Mouse (Mus musculus) left cerebral cortex, adult 11 months (tissue): ENCODE results near the gene Tmem53.
"Not testable (repeated sequence)": the region's sequence is repeated elsewhere in the genome, so short reads cannot be mapped to it uniquely, and the experiment has no call there.

Experiments used
- DNase-seq: peaks from one replicate; pipeline ENCODE4 v3.0.0; 2022; ENCODE audit warnings: low spot score

Tmem53 gene

DNA sequence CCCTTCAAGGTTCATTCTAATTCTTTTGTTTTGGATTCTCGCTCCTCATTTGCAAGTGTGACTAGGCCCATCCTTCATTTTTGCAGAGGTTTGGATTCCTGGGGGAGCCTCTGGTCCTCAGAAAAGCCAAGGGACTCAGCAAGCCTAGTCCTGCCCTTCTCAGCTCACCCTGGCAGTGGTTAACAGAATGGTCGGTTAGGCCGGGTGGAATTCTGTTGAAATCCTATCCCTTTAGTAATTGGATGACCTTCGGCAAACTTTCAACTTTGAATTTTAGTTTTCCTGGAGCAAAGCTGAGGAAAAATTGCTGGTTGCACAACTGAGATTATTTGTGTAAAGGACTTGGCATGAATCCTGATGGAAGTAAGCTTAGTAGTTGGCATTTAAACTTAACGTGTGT lies 600 bp downstream of the Tmem53 start:
- no peak for DNase-seq

DNA sequence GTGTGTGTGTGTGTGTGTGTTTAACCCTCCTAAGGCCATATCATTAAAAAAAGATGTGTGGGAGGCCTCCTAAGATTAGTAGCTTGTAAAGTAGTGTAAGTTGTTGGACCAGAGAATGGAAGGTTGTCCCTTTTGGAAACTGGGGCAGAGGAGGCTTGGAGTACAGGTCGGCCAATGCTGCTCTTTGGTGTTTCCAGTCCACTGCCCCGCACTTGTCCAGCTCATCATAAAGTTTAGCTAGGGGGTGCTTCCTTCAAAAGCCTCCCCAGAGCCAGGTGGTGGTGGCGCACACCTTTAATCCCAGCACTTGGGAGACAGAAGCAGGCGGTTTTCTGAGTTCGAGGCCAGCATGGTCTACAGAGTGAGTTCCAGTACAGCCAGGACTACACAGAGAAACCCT lies 1.0 kb downstream of the Tmem53 start:
- no peak for DNase-seq

DNA sequence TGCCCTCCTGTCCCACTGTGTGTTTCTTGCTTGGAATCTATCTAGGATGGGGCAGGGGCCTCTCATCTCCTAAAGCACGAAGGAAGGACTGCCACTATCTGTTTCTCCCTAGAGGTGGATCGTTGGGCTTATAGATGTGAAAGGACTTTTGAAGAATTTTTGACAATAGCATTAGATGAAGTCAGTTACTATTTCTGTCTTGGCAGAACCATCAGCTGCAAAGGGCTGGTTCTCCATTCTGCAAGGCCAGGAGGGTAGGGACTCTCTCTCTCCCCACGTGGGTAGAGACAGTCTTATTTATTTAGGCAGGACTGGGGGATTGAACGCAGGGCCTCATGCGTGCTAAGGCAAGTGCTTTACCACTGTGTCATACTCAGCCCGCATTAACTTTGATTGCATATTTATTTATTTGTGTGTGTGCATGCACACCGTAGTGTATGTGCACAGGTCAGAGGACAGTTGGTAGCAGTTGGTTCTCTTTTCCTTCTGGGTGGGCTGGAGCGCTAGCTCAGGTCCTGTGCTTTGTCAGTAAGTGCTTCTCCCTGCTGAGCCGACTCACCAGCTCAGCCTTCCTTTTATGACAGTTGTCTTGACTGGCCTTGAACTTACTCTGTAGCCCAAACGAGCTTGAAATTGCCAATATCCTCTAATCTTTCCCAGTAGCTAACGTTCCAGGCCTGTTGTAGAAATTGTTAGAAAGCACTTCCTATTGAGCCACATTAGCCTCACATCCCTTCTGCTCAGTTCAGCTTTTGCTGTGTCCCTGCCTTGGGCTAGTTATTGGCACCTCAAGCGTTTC lies 1.7 kb downstream of the Tmem53 start:
- no peak for DNase-seq

DNA sequence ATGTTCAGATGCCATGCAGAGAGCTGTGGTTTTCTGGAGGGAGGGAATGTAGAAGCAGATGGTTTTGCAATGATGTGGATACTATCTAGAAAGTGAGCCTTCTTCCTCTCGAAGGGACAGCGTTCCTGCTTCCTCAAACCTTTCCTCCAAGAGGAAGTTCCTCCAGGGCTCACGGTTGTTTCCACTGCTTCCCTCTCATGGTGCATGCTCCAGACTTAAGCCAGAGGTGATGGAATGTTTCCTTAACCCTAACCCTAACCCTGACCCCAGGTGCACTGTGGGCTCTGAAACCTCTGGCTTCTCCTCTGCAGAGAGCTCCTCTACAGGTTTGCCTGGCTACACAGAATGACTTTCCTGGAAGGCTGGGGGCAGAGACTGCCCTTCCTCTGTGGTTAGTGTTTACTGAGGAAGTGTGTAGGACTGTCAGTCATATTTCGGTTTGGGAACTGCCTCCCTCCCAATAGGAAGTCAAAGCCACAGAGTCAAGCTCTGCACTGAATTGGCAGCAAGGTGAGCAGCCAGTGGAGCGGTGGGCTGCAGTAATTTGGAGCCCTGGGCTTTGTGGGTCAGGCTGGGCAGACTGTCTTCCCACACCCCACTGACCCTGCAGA lies 2.4 kb downstream of the Tmem53 start:
- DNase-seq = no peak

DNA sequence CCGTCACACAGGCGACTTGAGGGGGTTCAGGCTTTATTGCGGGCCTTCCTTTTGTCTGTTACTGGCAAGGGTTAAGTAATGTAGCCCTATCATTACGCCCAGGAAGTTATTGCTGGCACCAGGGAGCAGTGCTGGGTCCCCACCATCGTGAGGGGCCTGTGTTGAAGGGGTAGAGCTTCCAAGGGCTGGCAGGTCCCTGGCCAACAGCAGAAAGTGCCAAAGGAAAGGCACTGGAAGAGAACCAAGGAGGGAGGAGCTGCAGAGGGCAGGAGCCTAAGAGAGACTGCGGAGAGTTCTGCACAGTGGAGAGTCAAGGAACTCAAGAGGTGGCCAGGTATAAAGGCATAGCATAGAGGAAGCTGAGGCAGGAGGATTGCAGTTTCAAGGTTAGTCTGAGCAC lies 2.9 kb downstream of the Tmem53 start:
- no peak for DNase-seq

DNA sequence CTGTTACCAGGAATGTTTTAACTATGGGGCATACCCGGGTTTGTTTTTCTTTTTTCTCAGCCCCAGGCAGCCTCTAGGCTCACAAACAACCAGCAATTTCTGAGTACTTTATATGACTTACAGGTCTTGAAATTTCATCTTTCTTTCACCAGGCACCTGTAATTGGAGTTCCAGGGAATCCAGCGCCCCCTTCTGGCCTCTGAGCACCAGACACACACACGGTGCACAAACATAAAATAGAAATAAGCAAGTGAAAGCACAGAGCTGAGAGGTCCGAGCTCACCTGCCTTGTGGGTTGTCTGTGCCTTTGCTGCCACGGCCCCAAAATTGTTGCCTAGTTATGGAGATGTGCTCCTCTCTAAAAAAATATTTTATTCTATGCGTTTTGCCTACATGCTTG lies 8.2 kb downstream of the Tmem53 start:
- not testable (repeated sequence) for DNase-seq

DNA sequence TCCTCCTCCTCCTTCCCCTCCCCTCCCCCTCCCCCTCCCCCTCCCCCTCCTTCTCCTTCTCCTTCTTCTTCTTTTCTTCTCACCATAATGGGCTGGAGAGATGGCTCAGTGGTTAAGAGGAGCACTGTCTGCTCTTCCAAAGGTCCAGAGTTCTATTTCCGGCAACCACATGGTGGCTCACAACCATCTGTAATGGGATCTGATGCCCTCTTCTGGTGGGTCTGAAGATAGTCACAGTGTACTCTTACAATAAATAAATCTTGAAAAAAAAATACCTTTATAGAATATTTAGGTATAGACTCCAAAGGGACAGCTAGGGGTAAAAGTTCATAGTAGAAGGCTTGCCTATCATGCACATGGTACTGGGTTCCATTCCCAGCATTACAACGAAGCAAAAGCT lies 9.5 kb downstream of the Tmem53 start:
- no peak for DNase-seq

DNA sequence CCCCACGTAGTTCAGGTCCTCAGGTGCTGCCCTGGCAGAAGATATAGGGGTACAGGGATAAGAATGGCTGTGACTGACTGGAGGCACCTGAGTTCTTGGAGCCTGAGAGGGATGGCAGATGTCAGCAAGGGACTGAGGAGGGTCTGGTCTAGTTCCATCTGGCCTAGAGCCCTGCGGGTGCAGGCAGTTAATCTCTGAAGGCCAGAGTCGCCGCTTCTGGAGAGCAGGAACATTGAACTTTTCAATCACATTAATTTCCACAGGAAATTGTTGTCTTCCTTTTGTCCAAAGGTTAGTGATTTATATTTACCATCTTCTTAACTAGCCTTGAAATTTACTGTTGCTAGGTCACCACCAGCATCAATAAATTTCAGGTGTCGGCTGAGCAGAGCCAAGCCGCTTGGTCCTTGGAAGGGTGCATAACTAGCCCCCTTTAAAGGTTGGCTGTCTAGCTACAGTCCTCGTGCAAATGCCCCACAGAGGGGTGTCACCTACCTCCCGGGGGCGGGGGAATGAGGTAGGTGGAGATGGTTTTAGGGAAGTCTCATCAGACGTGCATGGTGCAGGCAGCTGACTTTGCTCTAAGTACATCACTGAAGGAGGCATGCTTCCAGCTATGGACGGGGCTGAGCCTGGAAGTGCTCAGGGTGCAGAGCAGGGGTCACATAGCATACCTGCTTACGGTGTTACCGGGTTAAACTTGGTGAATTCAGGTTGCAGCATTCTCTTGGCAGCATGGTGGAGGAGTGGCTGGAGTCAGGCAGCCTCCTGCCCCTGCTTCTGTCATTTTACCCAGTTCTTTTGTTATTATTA lies 10.6 kb downstream of the Tmem53 start:
- no peak for DNase-seq

DNA sequence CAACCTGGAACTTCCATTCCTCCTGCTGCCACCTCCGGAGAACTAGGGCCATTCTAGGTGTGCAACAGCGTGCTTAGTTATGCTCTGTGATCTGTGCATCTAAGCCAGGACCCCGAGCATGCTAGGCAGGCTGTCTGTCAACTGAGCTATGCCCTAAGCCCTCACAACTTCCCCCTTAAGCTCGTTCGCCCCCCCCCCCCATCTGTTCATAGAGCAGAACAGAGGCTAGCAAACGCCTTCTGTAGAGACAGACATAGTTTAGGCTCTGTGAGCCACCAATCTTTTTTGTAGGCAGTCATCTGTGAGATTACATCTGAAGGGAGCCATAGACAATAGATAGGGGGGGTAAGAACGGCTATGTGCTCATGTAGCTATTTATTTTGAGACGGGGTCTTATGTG lies 11.2 kb downstream of the Tmem53 start:
- DNase-seq = no peak

DNA sequence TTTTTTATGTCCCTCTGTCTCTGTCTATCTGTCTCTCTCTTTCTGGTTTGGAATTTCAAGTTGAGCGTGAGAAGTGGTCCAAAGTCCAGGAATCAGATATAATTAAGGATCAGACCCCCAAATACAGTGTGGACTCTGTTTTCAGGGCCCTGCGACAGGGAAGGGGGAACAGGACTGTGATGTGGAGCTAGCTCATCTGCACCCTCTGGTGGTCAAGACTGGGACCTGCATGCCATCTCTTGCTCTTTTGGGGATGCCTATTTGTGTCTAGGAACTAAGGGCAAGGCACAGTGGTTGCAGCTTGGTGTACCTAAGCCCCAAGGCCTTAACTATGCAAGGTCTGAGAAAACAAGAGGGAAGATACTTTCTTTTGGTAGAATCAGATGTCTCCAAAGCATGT lies 15.5 kb downstream of the Tmem53 start:
- DNase-seq = peak; percentile 74

DNA sequence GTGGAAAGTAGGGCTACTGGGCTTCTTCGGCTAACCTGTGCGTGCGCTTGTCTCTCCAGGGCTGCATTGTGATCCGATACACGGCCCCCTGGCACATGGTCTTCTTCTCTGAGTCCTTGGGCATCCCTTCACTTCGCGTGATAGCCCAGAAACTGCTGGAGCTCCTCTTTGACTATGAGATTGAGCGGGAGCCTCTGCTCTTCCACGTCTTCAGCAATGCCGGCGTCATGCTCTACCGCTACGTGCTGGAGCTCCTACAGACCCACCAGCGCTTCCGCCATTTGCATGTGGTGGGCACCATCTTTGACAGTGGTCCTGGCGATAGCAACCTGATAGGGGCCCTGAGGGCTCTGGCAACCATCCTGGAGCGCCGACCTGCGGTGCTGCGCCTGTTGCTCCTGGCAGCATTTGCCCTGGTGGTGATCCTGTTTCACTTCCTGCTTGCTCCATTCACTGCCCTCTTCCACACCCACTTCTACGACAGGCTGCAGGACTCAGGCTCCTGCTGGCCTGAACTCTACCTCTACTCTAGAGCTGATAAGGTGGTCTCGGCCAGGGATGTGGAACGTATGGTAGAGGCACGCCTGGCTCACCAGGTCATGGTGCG lies 16.2 kb downstream of the Tmem53 start:
- DNase-seq = no peak

DNA sequence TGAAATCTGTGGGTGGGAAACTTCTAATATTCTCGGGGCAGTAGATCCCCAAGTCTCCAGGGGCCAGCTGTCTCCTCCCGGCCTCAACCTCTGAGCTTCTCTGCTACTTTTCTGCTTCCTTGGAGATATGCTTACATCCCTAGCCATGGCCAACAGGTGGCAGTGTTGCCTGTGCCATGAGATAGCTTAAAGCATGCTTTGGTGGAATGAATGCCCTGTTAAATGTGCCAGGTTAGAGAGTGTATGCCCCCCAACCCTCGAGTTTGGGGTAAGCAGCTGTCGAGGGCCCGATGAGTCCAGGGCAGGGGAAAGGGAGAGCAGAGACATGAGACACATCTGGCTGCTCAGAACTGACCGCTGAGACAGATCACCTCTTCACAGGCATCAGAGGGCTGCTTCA lies 18.5 kb downstream of the Tmem53 start:
- DNase-seq = peak; percentile 66

DNA sequence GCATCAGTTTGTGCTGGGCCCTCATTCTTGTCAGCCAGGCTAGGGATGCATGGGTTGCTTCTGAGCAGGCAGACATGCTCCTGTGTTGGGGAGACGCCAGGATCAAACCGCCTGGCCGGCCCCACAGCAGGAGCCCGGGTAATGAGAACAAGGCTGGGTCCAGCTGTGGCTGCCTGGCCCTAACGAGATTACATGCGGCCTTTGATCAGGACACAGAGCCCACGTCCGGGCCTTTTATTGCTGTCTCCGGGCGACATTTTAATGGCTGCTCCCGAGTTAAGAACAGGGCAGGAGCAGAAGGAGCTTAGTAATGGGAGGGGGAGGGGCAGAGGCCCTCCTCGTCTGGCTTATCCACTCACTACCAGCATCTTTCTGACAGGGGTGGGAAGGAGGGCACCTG lies 20.7 kb downstream of the Tmem53 start:
- DNase-seq = no peak

DNA sequence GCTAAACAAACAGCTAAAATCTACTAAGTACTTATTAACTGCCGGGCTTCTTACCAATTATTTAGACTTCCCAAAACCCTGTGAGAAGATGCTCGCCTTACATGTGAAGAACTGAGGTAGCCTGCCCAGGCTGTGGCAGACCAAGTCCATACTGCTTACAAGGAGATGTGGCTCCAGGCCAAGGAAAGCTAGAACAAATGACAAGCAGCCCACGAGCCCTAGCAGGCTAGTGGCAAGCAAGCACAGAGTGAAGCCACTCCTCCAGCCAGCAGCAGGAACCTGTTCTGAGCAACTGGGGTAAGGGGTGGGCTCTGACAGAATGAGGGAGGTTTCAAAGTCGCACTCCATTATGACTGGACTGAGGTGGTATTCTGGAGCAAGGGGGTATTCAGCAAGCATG lies 23.0 kb downstream of the Tmem53 start:
- no peak for DNase-seq

DNA sequence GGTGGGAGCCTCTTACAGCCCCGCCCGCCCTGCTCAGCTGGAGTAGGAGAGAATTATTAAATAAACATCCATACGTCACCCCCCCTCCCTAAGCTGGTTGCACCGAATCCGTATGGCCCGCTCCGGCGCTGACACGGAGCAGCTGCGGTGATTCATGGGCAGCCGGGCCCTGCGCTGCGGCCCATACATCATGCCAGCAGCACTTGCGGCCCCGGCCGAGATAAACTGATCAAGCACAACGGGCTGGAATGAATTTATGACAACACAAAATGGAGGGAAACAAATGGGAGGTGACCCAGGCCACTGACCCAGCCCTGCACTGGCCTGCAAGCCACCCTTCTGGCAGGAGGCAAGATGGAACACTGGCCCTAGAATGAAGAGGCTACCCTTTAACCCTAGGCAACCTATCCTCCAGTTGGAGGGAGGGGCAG lies 24.5 kb downstream of the Tmem53 start:
- DNase-seq = no peak

DNA sequence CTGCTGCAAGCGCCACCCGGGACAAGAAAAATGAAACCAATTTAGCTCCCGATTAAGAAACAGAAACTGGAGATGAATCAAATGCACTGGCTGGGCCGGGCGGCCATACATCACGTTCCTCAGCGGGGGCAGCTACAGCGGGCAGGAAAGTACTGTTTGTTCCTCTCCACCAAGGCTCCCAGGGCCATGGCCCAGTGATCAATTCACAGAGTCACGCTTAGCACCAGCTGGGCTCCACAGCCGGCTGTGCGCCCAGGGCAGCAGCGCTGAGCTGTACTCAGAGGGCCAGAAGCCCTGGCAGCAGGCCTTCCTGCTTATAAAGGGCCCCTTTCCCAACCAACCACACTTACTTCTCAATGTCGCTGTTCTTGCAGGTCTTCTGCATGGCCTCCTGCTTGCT lies 25.3 kb downstream of the Tmem53 start:
- DNase-seq = no peak

DNA sequence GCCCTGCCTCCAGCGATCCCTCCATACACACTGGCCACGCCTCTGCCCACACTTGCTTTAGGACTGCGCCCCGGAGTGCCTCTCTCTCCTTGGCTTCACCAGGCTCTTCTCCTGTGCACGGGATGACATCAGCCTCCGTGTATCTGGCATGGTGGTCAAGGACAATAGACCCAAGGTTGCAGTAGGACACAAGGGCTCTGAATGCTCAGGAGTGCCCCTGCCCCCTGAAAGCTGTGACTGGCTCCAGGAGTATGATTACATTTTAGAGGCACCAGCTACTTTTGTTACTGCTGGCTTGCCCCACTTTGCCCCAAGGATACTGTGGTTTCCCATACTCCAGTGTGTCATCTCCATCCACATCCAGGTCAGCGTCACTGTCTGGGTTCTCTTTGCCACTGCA lies 25.9 kb downstream of the Tmem53 start:
- DNase-seq = no peak

DNA sequence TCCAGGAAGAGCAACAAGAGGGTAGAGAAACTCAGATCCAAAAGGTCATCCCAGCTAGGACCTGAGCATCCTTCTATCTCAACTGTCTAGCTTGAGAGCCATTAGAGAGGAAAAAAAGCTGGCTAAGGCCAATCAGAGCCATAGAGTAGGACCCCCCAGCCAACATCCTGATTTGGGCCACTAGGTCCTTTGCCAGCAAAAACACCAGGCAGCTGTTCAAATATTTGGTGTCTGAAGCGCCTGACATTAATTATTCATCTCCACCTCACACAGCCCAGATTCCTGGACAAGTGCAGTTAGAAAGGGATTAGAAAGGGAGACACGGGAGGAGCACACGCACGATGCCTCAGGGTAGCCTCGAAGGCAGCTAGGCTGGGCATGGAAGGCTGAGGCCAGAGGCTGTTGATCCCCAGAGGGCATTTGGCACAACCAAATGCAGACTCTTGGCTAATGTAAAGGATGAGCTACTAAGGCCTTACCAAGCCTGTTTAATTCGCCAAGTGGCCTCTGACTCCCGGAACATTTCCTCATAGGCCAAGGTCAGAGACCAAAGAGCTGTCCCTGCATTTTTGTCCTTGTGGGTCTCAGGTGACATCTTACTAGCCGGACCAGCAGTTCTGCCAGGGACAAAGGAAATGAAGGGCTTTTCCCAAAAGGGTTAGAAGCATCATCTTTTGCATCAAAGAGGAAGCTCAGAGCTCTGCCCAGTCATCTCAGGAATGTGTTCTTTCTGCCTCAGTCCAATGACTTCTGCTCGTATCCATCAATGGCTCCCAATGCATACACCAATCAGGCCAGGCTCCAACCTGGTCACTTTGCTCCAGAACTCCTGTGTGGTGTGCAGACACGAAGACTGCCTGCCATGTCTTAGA lies 26.9 kb downstream of the Tmem53 start:
- DNase-seq = no peak

DNA sequence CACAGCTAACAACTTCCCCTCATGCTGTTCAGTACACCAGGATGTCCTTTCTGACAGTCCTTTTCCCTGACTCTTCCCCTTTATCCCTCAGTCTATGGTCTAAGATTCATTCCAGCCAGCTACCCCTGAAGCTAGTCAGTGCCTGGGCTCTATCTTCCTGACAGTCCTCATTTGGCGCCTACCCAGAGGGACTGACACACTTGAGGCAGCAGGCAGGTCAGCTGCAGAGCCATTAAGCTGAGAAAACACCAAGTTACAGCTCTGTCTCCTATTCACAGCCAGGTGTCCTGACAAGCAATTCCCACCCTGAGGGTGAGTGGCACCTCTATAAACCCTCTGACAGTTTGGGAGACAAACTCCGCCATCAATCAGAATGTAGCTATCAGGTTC lies 27.5 kb downstream of the Tmem53 start:
- no peak for DNase-seq

DNA sequence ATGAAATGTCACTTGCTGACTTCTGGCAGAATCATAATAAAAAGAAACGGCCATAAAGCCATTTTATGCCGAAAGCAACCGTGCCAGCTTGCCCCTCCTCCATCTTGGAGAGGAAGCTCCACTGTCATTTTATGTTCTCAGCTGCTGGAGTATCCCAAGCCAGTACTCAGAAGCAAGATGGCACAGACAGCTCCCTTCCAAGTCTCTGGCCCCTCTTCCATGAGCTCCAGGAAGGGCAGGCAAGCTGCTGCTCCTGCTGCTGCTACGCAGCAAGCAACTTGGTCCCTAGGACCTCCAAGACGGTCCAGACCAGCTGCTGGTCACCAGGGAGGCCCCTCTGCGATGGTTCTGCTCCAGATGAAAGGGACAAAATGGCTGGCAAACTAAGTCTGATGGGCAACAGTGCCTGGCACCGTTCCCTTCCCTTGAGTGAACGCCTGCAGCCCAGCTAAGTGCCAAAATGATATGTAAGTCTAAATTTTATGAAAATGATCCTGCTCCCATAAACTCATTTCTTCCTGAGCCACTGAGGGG lies 28.7 kb downstream of the Tmem53 start:
- DNase-seq = no peak

DNA sequence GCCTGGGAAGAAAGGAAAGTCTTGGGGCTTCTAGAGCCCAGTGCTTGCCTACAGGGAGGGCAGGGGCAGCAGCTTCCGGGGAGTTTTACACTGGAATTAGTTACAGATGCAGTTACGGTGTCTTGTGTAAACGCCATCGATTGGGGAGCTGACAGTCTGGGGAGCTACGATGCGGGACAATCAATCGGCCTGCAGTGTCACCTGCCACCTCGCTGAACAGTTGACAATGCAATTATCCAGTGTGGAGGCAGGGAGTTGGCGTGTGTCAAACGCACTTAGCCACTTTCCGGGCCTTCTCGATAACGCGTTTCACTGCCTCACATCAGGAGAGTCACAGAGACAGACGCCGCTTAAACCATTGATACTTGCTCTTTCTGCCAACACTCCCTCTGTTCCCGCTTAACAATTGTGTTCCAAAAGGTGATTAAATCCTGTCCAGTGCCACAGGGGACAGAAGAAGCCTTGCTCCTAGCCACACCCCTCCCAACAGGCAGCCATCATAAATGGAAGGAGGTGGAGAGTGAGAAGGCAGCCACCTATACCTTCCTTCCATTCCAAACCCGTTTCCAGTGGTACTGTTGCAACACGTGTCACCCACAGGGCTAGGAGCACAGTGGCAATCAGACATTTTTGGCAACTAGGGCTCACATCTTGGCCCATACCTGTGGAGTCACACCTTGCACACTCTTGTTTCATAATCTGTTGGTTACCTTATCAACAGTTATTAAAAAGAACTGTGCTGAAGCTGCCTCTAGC lies 29.5 kb downstream of the Tmem53 start:
- DNase-seq = no peak
